Mouse (Mus musculus) gonadal fat pad, adult 2 months (tissue): ENCODE results near the gene Pde4d. TPM values are rescaled to one million over a fixed set of nuclear protein-coding genes. Genes with fewer than 3 reads are reported as not detected.

Source experiments
- DNase-seq: peaks from one replicate; pipeline ENCODE4 v3.0.0-alpha.2; 2012; ENCODE audit warnings: low read depth
- polyA plus RNA-seq: library from polyadenylated mRNA; depleted of rRNA; stranded (reverse); fragments of >200 nt; gene quantifications from 2 replicates; pipeline ENCODE4 v1.2.3, GENCODE M21; 2012

The Pde4d gene
- polyA plus RNA-seq, 1 experiment, result 10.0 TPM

- DNase-seq, result no peak
Measured at GRCm38 (mm10) chr13:109290922-109291321, 841.2 kb downstream of the Pde4d start.

- no peak for DNase-seq
Measured at GRCm38 (mm10) chr13:109293011-109293410, 843.3 kb downstream of the Pde4d start.

GRCm38 (mm10) chr13:109296347-109297037, 846.7 kb downstream of the Pde4d start:
- no peak for DNase-seq

- no peak for DNase-seq
Measured at GRCm38 (mm10) chr13:109298852-109299251, 849.1 kb downstream of the Pde4d start.

GRCm38 (mm10) chr13:109299511-109300250, 849.9 kb downstream of the Pde4d start:
- no peak for DNase-seq

- DNase-seq, result no peak
Measured at GRCm38 (mm10) chr13:109312542-109312941, 862.8 kb downstream of the Pde4d start.

GRCm38 (mm10) chr13:109315608-109316007, 865.9 kb downstream of the Pde4d start:
- DNase-seq, result no peak

- no peak for DNase-seq
Measured at GRCm38 (mm10) chr13:109317644-109318043, 867.9 kb downstream of the Pde4d start.

- DNase-seq, result no peak
Measured at GRCm38 (mm10) chr13:109318434-109318998, 868.8 kb downstream of the Pde4d start.

- no peak for DNase-seq
Measured at GRCm38 (mm10) chr13:109326061-109326460, 876.3 kb downstream of the Pde4d start.

- DNase-seq, result no peak
Measured at GRCm38 (mm10) chr13:109331563-109331962, 881.8 kb downstream of the Pde4d start.

- DNase-seq, result no peak
Measured at GRCm38 (mm10) chr13:109341902-109342301, 892.2 kb downstream of the Pde4d start.

GRCm38 (mm10) chr13:109342469-109342868, 892.7 kb downstream of the Pde4d start:
- no peak for DNase-seq

GRCm38 (mm10) chr13:109343596-109343995, 893.8 kb downstream of the Pde4d start:
- no peak for DNase-seq

- no peak for DNase-seq
Measured at GRCm38 (mm10) chr13:109347770-109348169, 898.0 kb downstream of the Pde4d start.

GRCm38 (mm10) chr13:109348316-109348715, 898.6 kb downstream of the Pde4d start:
- DNase-seq, result no peak

GRCm38 (mm10) chr13:109350100-109350499, 900.4 kb downstream of the Pde4d start:
- DNase-seq, result no peak

- DNase-seq, result no peak
Measured at GRCm38 (mm10) chr13:109354017-109354416, 904.3 kb downstream of the Pde4d start.

GRCm38 (mm10) chr13:109356252-109356651, 906.5 kb downstream of the Pde4d start:
- DNase-seq, result no peak

GRCm38 (mm10) chr13:109359994-109360393, 910.2 kb downstream of the Pde4d start:
- no peak for DNase-seq

GRCm38 (mm10) chr13:109362340-109362739, 912.6 kb downstream of the Pde4d start:
- no peak for DNase-seq

- DNase-seq, result no peak
Measured at GRCm38 (mm10) chr13:109374465-109374864, 924.7 kb downstream of the Pde4d start.

- DNase-seq, result no peak
Measured at GRCm38 (mm10) chr13:109376681-109377080, 926.9 kb downstream of the Pde4d start.
